Mouse (Mus musculus): ENCODE results near the gene Tcp10c. TPM values are rescaled to one million over a fixed set of nuclear protein-coding genes. Genes with fewer than 3 reads are reported as not detected.
A peak's percentile ranks its signal among the peaks of the same experiment; 100 is the strongest.
"Not testable (repeated sequence)": the region's sequence is repeated elsewhere in the genome, so short reads cannot be mapped to it uniquely, and the experiment has no call there.

Tcp10c gene
- total RNA-seq (2021), result not detected in 2 replicates
- long read RNA-seq, experiment 1, result 0 reads
- long read RNA-seq, experiment 2, result 0 reads

DNA sequence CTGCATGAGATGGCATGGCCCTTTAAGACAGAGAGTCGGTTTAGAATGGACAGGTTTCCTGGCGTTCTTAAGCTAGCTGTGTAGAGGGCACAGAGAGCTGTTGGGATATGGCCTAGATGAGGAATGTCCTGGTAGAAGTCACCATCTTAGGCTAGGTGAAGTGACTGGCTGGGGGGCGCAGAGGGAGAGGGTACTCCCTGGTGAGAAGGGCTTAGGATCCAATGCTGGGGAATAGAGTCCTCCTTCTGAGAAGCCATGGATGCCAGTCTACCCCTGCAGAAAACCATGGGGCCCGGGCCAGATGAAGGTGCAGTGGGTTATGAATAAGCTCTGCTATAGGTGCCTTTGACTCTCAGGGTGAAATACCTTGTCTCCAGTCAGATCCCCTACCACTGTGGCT lies at the start of gene Tcp10c:
TSS of gene Tcp10c (plus strand) at position 52 of the 400 bp plus-strand sequence.
- not testable (repeated sequence) for DNase-seq

DNA sequence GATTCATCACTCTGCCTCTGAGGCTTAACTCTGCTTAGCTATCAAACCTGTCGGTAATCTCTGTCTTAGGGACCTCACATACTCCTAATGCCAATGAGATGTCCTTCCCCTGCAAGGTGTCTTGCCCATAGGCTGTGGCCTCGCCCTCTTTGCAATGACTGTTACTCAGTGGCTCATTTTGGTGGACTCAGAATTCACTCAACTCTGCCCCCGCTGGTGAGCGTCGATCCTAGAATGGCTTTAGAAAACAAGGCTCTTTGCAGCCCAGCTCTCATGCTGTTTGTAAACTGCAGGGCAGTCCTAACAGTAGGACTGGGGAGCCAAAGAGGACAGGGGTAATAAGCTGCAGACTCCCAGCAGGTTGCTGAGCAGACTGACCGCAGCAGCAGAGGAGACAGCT lies 46.5 kb upstream of the Tcp10c start:
- DNase-seq, result peak; percentile 11

DNA sequence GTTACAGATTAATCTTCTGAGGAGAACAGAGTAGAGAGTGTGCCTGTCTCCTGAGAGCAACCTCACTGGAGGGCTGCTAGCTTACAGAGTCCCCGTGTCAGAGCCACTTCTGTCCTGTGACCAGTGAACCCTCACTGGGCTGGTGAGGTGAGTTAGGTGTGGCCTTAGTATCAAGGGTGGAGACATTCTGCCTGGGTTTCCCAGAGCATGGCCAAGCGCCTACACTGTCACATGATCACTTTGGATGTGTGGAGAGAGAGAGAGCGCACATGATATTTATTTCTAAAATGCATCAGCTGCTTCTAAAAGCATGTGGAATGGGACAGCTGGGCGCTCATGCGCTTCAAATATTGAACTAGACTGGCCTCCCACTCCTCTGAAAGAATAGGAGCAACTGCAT lies 46.0 kb upstream of the Tcp10c start:
- not testable (repeated sequence) for DNase-seq

DNA sequence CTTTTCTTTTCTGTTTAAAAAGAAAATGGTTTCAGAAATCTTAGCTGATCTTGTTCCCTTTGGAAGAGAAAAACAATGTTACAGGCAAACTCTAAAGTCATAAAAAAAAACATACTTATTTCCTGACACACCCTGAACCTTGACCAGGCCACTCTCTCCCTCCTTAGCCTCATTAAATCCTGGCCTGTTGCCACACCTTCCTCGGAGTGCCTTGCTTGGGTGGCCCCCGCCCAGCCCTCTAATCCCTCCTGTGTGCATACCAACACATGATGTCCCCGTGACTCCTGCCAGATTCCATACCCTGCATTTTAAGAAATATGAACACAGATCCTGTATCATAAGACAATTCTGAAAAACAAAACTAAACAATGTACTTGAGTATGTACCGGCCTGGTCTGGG lies 45.6 kb upstream of the Tcp10c start:
- not testable (repeated sequence) for DNase-seq

DNA sequence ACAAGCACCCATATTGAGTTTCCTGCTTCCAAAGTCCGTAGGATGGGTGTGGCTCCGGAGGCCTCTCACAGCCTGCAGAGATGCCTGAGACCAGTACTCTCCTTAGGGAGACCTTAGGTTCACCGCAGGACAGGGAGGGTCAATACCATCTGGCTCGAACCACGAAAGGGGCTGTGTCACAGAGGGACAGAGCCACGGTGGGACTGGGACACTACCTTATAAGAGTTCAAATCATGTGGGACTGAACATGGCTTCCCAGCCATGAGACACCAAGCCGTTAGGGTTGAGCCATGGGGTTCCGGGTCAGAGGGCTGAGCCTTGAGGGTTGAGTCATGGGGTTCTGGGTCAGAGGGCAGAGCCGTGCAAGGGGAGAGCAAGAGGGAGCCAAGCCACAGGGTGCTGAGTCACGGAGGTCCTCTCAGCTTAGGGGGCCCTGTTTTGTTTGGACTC lies 45.2 kb upstream of the Tcp10c start:
- DNase-seq, result not testable (repeated sequence)

DNA sequence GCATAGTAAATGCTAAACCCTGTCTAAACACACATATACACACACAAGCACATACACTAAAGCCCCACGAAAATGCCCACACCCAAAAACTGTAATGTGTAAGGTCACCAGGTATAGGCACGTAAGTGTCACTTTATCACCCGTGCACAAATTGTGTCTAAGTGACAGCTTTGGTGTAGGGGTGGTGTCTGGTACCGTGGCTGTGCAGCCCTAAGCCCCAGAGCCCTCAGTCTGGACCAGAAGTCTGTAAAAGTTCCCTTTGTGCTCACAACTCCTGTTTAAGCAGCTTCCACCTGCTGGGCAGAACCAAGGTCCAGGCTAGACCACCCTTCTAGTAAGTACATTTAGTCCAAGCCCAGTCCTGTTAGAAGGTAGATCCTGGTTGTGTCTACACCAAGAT lies 24.4 kb upstream of the Tcp10c start:
- not testable (repeated sequence) for DNase-seq

DNA sequence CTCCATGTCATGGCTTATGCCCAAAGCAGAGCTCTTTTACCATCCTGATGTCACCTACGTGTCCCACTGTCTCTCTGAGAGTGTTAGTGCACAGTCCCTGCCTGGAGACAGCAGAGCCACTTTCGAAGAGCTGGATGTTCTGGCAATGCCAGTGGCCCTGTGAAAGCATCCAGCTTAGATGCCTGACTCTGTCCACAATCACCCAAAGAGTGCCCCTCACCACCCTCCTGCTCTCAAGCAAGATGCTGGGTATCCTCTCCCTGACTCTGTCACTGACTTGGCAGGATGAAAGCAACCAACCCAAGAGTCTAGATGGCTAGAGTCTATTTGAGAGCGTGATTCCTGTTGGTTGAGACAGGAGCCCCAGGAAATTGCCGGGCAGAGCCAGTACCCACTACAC lies 23.2 kb upstream of the Tcp10c start:
- DNase-seq, result not testable (repeated sequence)

DNA sequence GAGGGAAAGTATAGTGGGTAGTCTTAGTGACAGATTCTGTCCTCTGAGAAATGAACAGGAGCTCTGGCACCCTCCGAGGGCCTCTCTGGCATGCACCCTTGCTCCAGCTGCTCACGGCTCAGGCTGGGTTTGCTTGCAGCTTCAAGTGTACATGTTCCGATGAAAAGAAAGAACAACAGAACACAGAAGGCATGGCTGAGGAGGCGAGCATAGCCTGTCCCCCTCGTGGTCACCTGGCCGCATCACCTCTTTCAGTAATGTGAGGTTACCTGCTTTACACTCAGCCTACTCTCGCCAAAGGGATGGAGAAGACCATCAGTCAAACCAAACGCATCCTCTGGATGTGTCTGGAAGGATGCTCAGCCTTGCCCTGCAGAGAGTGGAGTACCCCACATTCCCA lies 21.9 kb upstream of the Tcp10c start:
- not testable (repeated sequence) for DNase-seq

DNA sequence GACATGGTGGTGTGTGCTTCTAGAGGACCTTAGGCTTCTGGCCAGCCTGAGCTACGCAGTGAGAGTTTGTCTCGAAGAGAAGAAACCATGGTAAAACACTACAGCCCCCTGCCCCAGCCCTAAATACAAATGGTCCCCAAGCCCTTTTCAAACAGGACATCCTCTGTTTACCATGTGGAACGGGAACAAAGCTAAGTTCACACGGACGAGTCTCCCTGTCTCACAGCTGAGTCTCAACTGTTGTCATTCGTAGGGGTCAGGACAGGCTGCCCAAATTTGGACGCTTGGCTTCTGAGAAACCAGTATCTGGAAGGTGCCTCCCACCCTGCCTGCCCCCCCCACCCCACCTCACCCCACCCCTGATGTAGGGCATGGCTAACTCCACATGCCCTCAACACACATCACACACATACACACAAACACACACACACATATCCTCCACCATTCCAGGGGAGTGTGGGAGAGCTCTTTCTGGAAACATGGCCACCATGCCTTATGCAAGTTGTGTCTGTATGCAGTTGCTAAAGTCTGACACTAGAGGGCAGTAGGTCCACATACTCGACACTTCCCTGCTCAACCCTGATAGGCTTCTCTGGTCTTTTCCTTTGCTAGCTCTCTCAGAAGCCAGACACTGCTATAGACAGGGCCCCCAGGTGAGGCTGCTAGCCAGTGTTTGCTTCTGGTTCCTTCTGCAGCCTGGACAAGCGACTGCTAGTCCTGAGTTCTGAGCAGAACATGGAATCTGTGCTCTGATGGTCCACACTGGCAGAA lies 17.2 kb upstream of the Tcp10c start:
- peak; percentile 44 for DNase-seq

DNA sequence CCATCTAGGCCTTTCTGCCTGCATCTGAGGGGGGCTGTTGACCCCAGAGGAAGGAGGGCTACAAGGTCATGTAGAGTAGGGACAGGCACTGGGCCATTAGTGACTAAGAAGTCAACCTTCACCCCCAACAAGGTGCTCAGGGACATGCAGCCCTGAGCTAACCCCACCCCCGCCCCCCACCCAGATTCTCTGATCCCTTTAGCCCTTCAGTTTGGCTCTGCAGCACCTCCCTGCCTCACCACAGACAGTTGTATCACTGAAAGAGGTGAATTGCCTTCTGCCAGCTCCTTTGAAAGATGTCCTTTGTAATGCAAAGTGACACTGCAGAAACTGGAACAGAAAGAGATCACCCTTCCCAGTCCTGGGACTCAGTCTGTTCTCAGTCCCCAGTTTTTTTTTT lies 16.4 kb upstream of the Tcp10c start:
- DNase-seq, result not testable (repeated sequence)

DNA sequence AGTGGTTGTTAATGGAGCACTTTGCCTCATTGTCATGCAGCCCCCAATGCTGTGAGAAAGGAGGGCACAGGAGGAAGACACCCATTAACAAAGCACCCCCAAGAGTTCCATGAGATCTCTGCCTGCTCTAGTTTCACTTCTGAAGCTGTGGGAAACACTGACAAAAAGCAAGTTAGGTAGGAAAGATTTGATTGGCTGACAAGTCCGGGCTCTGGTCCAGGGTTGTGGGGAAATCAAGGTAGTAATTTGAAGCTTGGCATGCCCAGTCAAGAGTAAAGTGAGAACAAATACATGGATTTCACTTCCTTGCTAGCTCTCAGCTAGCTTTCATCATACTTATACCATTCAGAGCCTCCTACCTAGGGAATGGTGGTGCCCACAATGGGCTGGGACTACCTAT lies 14.3 kb upstream of the Tcp10c start:
- DNase-seq, result peak; percentile 56

DNA sequence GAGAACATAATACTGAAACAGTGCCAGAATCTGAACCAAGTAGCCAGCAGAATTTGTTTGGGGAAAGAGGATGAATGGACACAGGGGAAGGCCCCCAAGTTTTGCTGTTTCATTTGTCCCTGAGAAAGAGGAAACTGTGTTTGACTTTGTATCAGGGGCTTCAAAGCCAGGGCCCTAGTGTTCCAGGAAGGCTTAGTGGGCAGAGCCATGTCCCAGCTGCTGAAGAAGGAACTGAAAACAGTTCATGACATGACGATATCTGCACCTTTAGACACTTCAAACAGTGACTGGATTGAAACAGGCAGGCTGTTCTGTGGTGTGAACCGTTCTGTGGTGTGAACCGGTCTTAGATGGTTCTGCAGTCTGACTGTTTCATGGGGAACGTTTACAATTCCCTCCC lies 8.4 kb upstream of the Tcp10c start:
- DNase-seq, result not testable (repeated sequence)

DNA sequence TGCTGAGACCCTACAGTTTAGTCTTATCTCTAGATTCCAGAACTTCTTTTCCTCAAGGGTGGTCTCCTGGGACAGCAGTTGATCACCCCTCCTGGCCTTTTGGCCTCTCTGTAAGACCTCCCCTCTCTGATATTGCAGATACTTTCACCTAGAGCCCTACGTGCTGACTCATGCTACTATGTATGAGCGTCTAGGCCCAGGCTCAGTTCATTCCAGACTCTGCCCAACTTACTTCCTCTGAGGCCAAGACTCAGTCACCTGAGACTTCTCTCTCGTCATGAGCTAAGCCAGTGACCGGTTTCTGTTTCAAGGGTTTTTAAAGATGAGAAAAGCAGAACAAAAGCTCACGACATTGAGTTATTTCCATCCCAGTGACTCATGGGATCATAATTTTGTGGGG lies 4.8 kb upstream of the Tcp10c start:
- not testable (repeated sequence) for DNase-seq

DNA sequence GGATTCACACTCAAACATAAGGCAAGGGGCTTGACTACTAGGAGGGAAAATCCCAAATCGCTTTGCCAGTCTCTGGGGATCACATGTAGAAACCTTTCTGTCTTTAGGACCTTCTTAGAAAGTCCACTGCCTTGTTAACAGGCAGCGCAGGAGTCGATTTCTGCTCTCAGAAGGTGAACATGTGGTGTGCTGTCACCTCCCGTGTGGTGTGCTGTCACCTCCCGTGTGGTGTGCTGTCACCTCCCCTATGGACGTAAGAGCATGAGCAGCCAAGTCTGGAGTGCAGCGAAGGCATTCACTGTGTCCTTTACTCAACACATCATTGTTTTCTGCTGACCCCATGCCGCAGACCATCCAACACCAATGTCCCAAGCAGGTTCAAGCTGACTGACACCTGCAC lies 1.1 kb upstream of the Tcp10c start:
- DNase-seq, result not testable (repeated sequence)

DNA sequence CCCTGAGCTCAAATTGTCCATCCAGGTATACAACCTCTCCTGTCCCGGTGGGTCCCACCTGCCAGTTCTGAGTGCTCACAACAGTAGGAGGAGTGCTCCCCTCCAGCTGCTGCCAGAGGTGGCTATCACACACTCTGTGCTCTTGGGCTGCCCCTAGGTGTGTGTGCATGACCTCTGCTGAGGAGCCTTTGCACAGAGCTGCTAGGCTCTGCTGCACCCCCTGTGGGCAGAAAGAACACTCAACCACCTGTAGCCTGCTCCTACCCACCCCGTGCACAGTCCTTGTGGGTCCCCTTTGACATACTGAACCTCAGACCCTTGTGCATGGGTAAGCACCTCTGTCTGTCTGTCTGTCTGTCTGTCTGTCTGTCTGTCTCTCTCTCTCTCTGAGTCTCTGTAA lies 8.1 kb downstream of the Tcp10c start:
- not testable (repeated sequence) for DNase-seq

DNA sequence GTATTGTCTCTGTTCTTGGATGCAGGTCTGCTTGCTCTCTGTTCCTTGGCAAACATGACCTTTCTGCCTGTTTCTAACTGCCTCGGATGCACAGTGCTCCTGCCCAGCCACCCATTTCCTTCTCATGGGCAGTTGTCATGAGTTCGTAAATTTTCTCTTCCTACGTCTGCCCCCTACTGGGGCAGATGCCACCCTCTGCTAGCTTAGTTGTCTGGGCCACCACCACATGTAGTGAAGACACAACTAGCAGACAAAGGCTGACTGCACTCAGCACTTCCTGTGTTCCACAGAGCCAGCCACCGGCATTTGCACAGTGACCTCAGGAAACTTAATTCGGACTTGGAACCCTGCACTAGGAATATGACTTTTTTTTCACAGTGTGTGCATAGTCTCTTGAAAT lies 9.4 kb downstream of the Tcp10c start:
- DNase-seq, result not testable (repeated sequence)

DNA sequence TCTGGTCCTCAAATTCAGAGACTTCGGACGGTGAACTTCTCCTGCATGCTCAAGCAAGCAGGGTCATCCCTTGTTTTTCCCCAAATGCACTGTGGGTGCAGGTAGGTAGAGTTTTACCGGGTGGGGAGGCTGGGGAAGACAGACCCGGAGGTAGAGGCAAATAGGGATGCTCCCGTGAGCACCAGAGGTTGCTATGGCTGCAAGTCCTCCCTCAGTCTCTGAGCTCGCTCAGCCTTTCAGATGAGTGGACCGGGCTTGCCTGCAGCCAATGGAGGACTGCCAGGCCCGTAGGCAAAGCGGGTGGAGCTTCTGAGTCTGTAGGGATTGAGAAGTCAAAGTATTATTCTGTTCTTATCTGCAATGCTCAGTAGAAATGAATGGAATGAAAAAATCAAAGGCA lies 9.8 kb downstream of the Tcp10c start:
- DNase-seq, result not testable (repeated sequence)

DNA sequence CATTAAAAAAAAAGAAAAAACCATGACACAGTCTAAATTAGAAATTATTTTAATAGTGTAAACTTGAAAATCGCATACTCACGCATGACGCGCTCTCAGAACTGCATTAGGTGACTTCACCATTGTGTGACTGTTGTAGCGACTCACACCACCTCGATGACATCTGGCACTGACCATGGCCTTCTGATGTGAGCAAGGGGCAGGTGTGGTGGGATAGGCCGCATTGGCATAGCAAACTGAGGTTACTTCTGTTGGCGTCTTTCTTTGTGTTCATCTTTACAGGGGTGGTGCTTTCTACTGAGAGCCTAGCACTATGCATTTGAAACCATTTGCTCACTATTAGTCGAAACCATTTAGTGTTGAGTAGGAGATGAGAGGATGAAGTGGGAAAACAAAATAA lies 12.8 kb downstream of the Tcp10c start:
- not testable (repeated sequence) for DNase-seq

DNA sequence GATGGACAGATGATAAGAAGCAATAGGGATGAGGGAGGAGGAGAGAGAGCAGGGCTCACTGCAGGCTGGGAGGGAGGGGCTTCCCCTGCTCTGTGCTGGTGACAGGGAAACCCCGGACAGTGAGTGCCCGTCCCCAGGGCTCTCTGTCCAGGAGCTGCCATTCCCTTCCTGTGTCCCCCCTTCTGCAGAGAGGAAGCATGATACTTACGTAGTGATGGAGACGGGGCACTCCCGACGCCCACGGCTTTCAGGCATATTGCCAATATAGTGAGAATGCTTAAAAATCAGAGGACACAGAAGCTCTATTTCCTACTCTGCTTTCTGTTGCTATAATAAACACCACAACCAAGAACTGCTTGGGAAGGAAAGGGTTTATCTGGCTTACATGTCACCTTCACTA lies 14.3 kb downstream of the Tcp10c start:
- DNase-seq, result not testable (repeated sequence)

DNA sequence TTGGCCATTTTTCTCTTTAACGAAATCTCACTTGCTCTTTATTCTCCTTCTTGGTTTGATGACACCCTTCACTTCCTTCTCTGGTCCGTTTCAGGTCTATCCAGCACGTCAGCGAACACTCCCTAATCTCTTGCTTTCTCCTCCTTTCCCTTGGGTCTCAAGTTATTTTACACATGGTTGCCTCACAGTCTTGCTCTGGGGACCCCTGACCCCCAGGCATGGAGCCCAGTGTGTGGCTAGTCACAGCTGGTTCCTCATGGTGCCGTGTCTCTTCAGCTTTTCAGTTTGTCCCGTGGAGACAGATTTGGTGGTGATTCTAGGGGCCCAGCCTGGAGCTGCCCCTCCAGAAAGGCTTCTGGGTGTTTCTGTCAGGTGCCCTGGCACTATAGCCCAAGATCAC lies 16.4 kb downstream of the Tcp10c start:
- DNase-seq, result not testable (repeated sequence)

DNA sequence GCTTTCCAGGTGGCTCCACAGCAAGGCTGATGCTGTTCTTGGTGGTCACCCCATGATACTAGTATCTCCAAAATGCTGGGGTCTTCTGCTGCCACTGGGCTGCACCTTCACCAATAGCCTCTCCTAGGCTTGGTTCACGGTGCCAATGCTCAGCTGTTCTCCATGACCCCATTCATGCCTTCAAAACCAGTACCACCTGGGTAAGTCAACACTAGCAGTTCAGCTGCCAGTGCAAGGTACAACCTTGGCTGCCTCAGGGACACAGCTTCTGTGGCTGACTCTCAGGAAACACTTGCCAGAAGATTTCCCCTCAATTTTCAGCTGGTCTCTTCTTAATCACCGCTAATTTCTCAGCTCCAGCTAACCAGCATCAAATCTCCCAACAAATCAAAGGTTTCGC lies 24.0 kb downstream of the Tcp10c start:
- DNase-seq, result not testable (repeated sequence)

DNA sequence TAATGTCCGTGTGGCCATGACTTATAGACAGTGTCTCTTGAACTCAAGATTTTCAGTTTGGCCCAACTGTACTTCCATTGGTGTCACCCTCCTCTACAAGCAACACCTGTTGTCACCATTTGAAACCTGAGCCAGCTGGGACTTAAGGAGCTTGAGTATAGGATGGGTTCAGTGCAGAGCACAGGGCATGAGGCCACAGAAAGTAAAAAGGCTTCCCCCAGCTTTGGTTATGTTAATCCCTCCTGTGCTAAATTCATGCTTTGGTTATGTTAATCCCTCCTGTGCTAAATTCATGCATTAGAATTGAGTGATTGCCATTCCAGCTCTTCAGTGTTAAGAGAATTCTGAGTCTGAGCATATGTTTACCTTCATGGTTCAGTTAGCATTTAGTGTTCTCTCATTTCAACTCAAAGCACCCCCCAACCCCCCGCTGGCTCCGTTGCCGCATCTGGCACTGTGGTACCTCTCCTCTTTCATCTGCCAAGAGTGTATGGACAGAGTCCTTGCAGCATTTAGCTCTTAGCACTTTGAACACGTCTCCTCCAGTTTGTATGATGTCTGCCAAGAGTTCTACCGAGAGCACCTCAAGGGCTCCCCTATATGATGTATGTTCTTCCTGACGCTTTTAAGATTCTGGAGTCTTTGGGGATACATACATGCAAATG lies 25.7 kb downstream of the Tcp10c start:
- DNase-seq, result not testable (repeated sequence)

DNA sequence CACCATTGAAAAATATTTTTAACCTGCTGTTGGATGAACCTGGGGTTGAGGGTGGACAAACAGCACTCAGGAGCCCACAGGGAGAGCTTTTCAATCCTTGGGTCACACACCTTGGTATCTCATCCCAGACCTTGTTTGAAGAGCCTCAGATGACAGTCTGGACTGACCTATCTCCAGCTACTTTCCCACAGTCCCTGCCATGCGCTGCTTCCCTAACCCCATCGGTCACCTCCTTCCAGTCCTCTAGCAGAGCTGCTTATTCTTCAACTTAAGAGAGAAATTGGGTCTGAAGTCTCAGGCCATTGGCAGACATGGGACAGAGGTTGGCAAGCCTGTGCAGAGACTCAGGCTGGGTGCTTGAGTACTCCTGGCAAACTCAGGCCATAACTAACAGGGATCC lies 26.9 kb downstream of the Tcp10c start:
- DNase-seq, result not testable (repeated sequence)

DNA sequence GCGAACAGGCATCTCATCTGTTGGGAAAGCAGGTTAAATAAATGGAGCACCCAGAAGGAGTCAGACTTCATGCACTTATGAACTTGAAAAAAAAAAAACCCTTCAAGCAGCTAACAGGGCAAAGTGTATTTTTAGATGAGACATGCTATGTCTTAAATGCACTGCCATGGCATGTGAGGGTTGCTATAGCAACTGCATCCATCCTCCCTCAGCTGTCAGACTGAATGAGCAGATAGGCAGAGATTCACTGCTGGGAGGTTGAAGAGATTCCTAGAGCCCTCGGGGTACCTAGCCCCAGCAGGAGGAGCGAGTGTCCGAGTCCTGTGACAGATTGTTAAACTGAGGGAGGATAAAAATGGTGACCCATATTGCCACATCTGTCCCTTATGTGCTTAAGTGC lies 36.6 kb downstream of the Tcp10c start:
- DNase-seq, result not testable (repeated sequence)
